Mouse (Mus musculus): ENCODE measurements around the gene Leng8. TPM values are rescaled to one million over a fixed set of nuclear protein-coding genes. Genes with fewer than 3 reads are reported as not detected.

The Leng8 gene
- 635 and 1,086 TPM in 2 replicates for polyA plus RNA-seq (2012; rRNA removed)

DNA sequence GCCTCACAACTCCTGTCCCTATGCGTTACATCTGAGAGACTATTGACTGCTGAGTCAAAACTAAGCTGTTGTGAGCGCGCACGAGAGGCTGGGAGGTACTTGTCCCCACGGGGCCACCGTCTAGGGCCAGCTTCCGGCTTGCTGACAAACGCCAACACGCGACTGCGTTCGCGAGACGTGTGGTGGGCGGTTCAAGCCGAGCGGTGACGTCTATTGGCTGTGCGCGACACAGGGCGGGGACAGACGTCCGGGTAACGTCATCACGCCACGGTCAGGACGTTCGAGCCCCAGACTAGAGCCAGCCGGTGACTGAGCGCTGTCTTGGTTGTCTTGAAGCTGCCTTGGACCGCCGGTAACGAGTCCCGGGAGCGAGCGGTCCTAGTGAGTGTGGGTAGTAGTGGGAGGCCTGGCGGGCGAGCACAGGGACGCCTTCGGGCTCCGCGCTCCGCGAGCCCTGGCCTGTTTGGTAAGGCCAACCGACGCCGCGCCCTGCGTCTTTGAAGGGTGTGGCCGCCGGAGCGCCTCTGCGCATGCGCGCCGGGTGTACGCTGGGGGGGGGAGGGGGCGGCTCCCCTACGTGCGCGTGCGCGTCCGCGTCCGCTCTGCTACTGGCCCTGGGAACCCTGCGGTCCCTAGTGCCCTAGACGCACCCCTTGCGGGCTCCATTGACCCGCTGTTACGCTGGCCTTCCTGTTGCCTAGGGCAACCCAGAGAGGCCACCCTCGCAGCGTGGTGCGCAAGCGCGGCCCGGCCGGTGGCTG, at the start of gene Leng8:
Leng8 (plus strand) TSS at position 269 of the 761 bp plus-strand sequence.

DNA sequence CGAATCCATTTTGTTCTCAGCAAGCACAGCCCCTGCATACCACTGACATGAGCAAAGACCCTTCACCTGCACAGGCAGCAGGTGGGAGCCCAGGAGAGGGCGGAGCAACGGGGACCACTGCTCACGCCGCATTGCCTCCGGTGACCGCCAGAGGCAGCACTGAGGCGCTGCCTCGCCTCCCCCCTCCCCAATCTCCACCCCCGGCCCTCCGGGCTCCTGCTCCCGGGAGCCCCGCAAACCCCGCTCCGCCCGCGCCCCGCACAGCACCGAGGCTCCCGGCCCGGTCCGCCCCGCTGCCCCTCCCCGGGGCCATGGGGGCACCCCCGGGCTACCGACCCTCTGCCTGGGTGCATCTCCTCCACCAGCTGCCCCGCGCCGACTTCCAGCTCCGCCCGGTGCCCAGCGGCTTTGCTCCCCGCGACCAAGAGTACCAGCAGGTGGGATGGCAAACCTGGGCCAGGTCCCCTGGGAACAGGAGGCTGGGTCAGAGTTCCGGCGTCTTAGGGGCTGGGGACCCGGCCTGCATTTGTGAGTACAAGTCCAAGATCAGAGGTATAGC, 17.4 kb upstream of the Leng8 start, which contains the start of gene Ttyh1:
Ttyh1 (plus strand) TSS at position 65 of the 559 bp plus-strand sequence.

DNA sequence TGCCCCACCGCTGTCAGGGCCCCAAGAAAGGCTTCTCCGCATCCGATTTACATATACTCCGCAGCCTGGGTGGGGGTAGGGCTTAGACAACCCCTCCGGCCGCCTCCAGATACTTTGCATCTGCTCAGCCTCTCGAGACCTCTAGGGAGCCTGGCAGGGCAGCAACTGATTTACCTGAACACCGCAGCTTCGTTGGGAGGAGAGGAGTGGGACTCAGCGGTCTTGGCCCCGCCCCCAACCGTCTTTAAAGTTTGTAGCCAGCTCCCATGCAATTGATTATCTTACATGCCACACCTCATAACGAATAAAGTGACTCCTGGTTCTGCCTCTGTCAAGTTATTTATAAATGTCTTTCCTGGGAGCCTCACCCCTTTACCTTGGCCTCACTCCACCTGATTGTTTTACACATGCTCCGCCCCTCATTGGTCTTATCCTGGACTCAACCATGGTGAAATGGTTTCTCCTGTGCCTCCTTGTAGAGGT, 13.3 kb downstream of the Leng8 start, which contains the start of gene Leng9:
Leng9 (minus strand) TSS at position 316 of the 483 bp plus-strand sequence.

DNA sequence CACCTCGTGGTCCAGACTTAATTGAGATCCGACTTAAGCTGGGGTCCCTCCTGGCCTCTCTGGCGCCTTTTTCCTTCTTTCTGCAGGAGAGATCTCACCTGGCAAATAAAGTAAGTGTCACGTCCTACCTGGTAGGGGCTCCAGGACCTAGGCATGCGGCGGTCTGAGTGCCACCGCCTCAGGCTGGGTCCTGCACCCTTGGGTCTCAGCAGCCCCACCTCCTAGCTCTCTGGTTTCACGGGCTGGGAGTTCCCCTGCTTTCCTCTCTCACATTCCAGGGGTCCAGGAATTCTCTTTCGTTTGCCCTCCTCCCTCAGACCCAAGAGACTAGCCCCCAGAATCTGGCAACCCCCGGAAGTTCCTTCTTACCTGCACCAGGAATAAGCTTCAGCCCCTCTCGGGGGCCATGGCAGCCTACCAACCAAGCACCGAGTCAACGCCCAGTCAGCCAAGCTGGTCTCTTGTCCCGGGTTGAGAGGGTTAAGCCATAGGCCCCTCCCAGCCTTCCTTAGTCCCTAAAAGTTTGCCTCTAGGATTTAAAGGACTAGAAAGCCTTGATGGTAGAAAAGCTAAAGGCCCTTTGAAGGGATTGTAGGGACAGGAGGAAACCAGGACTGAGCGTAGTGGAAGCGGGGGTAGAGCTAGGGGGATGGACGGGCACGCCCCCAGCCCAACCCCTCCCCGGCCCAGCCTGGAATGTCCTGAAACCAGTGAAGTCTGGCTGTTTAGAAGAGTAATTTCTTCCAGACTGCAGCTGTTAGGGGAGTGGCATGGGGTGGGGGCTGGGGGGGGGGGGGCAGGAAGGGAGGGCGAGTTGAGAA, 27.5 kb downstream of the Leng8 start, which contains the start of gene Cdc42ep5:
Cdc42ep5 (minus strand) TSS at position 771 of the 821 bp plus-strand sequence.

Other genes with a start within 250 kb of the Leng8 start
- 0.46 and 1.2 TPM in 2 replicates for gene Gm14548, start 238.9 kb upstream of the Leng8 start, polyA plus RNA-seq (2012; rRNA removed)
- 0.70 and 0.89 TPM in 2 replicates for gene Lilra6, start 221.5 kb upstream of the Leng8 start, polyA plus RNA-seq (2012; rRNA removed)
- gene Lair1, start 73.8 kb upstream of the Leng8 start, polyA plus RNA-seq (2012; rRNA removed): 6.9 and 8.7 TPM in 2 replicates
- gene Ttyh1, start 17.6 kb upstream of the Leng8 start, polyA plus RNA-seq (2012; rRNA removed): 6.7 and 7.6 TPM in 2 replicates
- gene Leng9, start 13.3 kb downstream of the Leng8 start, polyA plus RNA-seq (2012; rRNA removed): 8.9 and 9.7 TPM in 2 replicates
- 226 and 230 TPM in 2 replicates for gene Cdc42ep5, start 27.8 kb downstream of the Leng8 start, polyA plus RNA-seq (2012; rRNA removed)
- 0.25 and 0.31 TPM in 2 replicates for gene Lilra5, start 100.7 kb downstream of the Leng8 start, polyA plus RNA-seq (2012; rRNA removed)
- 0.20 and 0.32 TPM in 2 replicates for gene Ncr1, start 200.7 kb downstream of the Leng8 start, polyA plus RNA-seq (2012; rRNA removed)